Mouse (Mus musculus) left cerebral cortex, postnatal 10 days (tissue): Measurements from ENCODE around the gene Epm2a. TPM values are rescaled to one million over a fixed set of nuclear protein-coding genes. Genes with fewer than 3 reads are reported as not detected.
"Not testable (repeated sequence)": the region's sequence is repeated elsewhere in the genome, so short reads cannot be mapped to it uniquely, and the experiment has no call there.

Experiments used
- DNase-seq, 2 experiments: peaks; one replicate each; pipeline ENCODE4 v3.0.0; 2021 to 2022; ENCODE audit warnings: low spot score in 2 of 2, mixed read lengths in 1 of 2; ENCODE audit errors: extremely low spot score in 1 of 2
- intact Hi-C: fragments of 180-260 bp; cut with DNase I; formaldehyde crosslinking; loops from one replicate; pipeline ENCODE4 v1.15.1; 2025
- total RNA-seq, 2 experiments: library from RNA; stranded (reverse); gene quantifications; 2 replicates each; pipeline ENCODE4 v1.2.3; 2021

Epm2a gene
- total RNA-seq, result 10 to 100 TPM; 29.3 to 32.8 TPM

DNA sequence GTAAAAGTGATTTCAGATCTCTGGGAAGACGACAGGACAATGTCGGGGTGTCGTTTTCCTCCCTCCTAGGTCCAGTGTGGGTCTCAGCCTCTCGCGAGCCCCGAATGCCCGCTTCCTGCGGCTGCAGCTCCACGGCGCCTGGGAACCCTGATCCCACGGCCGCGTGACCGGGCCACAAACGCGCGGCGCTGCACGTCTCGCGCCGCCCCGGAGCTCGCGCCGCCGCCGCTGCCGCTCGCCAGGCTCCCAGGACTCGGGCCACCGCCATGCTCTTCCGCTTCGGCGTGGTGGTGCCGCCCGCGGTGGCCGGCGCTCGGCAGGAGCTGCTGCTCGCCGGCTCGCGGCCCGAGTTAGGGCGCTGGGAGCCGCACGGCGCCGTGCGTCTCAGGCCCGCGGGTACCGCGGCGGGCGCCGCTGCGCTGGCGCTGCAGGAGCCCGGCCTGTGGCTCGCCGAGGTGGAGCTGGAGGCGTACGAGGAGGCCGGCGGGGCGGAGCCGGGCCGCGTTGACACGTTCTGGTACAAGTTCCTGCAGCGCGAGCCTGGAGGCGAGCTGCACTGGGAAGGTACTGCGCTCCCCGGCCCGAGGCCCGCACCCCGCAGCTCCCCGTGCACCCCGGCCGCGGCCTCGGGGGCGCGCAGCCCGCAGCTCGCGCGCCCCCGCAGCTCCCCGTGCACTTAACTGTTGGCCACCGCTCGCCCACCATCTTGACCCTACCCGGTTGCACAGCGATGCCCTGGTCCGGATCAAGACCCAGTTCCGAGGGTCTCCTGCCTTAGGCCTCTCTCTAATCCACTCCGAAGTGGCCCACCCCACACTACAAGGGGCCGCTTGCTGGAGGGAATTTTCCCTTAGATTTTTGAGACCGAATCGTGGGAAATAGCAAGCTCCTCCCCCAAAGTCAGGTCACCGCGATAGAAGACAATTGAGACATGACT is at the start of gene Epm2a:
Gene Epm2a (plus strand): TSS at position 200 of the 937 bp plus-strand sequence.
- DNase-seq, result peak; percentile 65 to 90
- intact Hi-C loops, result loop anchor here (5.0 to 10.0 kb wide), 2 partner anchors 61 to 129 kb away; partner anchors contain the start of gene Fbxo30

DNA sequence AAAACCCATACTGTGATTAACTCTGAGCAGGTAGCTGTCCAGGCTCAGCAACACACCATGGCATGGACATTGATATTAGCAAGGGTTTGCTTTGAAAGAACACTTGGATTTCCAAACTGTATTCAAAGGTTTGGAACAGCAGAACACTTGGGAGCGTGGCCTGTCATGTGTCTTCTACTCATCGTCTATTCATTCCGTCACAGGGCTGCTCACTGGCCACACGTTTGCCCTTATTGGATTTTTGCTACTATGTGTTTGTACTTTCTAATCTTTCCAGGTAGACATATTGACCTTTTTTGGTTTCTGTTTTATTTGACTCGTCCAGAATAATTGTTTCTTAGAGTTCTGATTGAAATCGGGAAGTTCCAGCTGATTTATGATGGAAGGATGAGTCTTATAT is 44.8 kb upstream of the Epm2a start:
- intact Hi-C loops, result no loop called here
- no peak for DNase-seq

- intact Hi-C loops, result no loop called here
- DNase-seq, result no peak
These were observed 37.7 kb upstream of the Epm2a start for GRCm38 (mm10) chr10:11305365-11306053.

DNA sequence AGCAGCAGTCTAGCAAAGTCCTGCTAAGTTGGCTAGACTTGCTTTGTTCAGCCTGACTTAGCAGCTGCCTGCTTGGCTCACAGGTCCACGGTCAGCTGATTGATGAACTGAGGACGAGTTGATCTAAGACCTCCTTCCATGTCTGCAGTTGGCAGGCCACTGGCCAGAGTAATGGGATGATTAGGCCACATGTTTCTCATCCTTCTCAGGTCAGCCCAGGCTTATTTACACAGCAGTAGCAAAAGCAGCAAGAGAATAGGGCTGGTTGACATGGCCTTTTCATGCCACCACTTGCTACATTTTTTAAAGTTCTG is 37.2 kb upstream of the Epm2a start:
- no peak for DNase-seq
- intact Hi-C loops, result no loop called here

- no peak for DNase-seq
- intact Hi-C loops, result no loop called here
These were observed 33.3 kb upstream of the Epm2a start for GRCm38 (mm10) chr10:11309866-11310265.

GRCm38 (mm10) chr10:11310481-11310880 is 32.7 kb upstream of the Epm2a start:
- no peak for DNase-seq

GRCm38 (mm10) chr10:11317856-11318454 is 25.2 kb upstream of the Epm2a start:
- intact Hi-C loops, DNase-seq: not testable (repeated sequence)

More at GRCm38 (mm10) chr10:11310481-11310880, 32.7 kb upstream of the Epm2a start:
- intact Hi-C loops, result no loop called here

DNA sequence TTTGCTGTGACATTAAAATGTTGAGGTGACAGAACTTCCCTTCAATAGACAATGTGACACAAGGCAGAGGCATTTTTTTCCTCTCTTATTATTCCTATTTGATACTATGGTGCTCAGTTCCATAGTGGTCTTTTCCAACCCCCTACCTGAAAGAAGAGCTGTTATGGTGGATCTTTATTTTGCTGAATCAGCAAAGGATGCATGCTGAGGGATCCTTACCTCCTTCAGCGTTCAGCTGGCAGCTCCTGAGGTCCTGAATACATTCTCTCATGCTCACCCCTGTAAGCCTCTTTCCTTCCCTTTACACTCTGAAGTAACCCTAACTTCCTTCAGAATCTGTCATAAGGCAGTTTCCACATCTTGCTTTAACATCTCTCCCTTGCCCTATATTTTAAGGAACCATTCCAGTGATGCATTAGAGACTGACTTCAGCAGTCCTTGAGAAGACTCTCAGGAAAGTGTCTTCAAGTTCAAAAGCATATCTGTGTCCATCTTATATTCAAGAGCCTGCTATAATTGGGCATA is 23.7 kb upstream of the Epm2a start:
- no peak for DNase-seq
- intact Hi-C loops, result no loop called here

- intact Hi-C loops, result no loop called here
- DNase-seq, result no peak
These were observed 20.9 kb upstream of the Epm2a start for GRCm38 (mm10) chr10:11322316-11322715.

DNA sequence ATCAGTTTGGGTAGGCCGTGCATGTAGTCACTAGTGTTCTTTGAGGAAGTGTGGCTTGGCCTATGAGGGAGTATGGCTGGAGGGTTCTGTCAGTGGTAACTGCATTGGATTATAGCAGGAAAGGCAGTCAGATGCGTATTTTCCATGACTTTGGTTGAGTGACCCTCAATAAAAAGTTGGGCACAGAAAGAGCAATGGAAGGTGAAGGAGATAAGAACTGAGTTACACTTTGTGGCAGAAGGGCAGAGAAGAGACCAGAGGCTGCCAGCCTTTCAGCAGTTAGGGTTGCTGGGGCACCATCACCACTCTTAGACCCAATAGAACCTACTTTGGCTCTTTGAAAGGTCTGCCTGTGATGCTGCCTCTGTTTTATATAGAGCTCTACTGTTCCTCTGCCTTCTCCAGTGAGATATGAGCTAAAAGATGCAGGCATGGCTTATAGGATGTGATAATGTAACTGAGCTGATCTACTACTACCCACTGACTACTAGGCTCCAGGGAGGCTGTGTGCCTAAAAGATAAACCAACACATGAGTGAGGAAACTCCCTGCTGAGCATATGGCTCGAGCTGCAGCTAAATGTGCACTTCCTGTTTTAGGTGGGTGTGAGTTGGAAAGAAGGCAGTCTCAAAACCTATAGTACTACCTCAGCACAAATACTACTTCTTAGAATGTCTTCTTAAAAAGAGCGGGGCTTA is 19.9 kb upstream of the Epm2a start:
- no peak for DNase-seq
- intact Hi-C loops, result no loop called here

- intact Hi-C loops, result no loop called here
- no peak for DNase-seq
These were observed 16.7 kb upstream of the Epm2a start for GRCm38 (mm10) chr10:11326526-11326925.

GRCm38 (mm10) chr10:11344536-11345468 is 1.6 kb downstream of the Epm2a start:
- intact Hi-C loops, result loop anchor here (5.0 to 10.0 kb wide), 2 partner anchors 63 to 130 kb away; partner anchors contain the start of gene Fbxo30
- DNase-seq, result no peak

- DNase-seq, intact Hi-C loops: not testable (repeated sequence)
These were observed 7.2 kb downstream of the Epm2a start for GRCm38 (mm10) chr10:11350243-11350974.

DNA sequence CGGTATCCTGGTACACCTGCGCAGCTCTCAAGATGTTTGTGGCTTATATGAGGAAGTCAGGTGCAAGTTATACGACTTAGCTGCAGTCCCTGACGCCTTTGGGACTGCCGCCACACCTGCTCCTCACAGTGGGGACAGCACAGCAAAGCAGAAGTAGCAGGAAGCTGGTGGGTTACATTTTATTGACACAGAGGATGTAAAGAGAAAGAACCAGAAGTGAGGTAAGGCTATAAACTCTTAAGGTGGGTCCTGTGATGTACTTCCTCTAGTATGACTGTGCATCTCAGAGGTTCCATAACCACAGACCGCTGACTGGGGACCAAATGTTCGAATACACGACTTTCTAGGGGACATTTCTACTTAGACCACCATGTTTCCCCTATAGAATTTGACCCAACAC is 11.4 kb downstream of the Epm2a start:
- no peak for DNase-seq
- intact Hi-C loops, result no loop called here

- intact Hi-C loops, result loop anchor here (10.0 kb wide), 1 partner anchor 1253 kb away; no protein-coding TSS in a partner anchor
- peak in 1 of 2 experiments; percentile 52 for DNase-seq
These were observed 18.9 kb downstream of the Epm2a start for GRCm38 (mm10) chr10:11361985-11362692.

DNA sequence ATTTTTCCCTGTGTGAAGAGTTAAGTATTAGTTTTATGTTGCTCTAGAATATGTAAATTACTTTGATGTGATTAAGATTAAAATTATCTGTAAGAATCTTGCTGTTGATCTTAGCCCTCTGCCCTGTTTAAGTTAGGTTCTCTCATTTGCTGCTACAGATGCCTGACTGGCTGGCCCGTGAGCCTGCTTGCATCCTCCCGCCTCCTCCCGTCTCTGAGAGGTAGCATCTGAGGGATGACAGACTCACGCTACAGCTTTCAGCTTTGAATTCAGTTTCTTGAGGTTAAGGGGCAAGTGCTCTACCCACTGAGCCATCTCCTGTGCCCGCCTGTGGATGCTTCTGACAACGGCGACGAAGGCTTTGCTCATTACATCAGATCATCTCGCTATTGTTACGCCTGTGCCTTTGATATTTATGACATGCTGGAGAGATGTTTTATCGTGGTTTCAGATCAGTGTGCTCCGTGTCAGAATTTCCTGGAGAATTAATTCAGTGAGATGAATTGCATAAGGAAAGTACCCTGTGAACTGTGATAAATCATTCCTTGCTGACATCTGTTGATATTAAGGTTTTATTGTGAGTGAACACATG is 19.8 kb downstream of the Epm2a start:
- no peak for DNase-seq
- intact Hi-C loops, result loop anchor here (10.0 kb wide), 1 partner anchor 1252 kb away; no protein-coding TSS in a partner anchor
